Mouse (Mus musculus): ENCODE measurements around the gene Pigf.

Pigf gene

GRCm38 (mm10) chr17:86966040-86966439, 59.2 kb downstream of the Pigf start:
- no peak for DNase-seq

- DNase-seq, result no peak
Measured at GRCm38 (mm10) chr17:86965121-86965520, 60.1 kb downstream of the Pigf start.

GRCm38 (mm10) chr17:86964502-86964901, 60.7 kb downstream of the Pigf start:
- peak; percentile 71 for DNase-seq

GRCm38 (mm10) chr17:86964041-86964440, 61.2 kb downstream of the Pigf start:
- DNase-seq, result no peak

- no peak for DNase-seq
Measured at GRCm38 (mm10) chr17:86963586-86963902, 61.7 kb downstream of the Pigf start.

- DNase-seq, result peak; percentile 86
Measured at GRCm38 (mm10) chr17:86962894-86963585, 62.2 kb downstream of the Pigf start, which contains the start of gene Rhoq. TSS of gene Rhoq (plus strand) at chr17:86963082.

GRCm38 (mm10) chr17:86962297-86962893, 62.8 kb downstream of the Pigf start:
- DNase-seq, result peak; percentile 75

GRCm38 (mm10) chr17:86961301-86961841, 63.8 kb downstream of the Pigf start:
- DNase-seq, result no peak

GRCm38 (mm10) chr17:86957968-86958367, 67.2 kb downstream of the Pigf start:
- no peak for DNase-seq

- no peak for DNase-seq
Measured at GRCm38 (mm10) chr17:86957239-86957638, 68.0 kb downstream of the Pigf start.

GRCm38 (mm10) chr17:86948801-86949200, 76.4 kb downstream of the Pigf start:
- DNase-seq, result no peak

GRCm38 (mm10) chr17:86947840-86948796, 77.1 kb downstream of the Pigf start, which contains the start of gene Atp6v1e2:
TSS of gene Atp6v1e2 (minus strand) at chr17:86947897.
- no peak for DNase-seq
